Mouse (Mus musculus) thymus, adult 2 months (tissue): ENCODE results near the gene Etv6.

Source experiments
- CTCF ChIP-seq: fragments of 200-500 bp; IDR thresholded peaks from 2 replicates; pipeline ENCODE4 v1.5.1; 2012; ENCODE audit warnings: mild to moderate bottlenecking, control low read depth, low read length, moderate library complexity, borderline replicate concordance; ENCODE audit not compliant: control insufficient read depth, poor library complexity, insufficient read depth; ENCODE audit errors: extremely low read depth
- POLR2A ChIP-seq: fragments of 200-500 bp; IDR thresholded peaks from 2 replicates; pipeline ENCODE4 v1.6.1; 2012; ENCODE audit warnings: mild to moderate bottlenecking, low read length, control low read depth, moderate library complexity; ENCODE audit not compliant: control insufficient read depth, poor library complexity, insufficient read depth; ENCODE audit errors: extremely low read depth

DNA sequence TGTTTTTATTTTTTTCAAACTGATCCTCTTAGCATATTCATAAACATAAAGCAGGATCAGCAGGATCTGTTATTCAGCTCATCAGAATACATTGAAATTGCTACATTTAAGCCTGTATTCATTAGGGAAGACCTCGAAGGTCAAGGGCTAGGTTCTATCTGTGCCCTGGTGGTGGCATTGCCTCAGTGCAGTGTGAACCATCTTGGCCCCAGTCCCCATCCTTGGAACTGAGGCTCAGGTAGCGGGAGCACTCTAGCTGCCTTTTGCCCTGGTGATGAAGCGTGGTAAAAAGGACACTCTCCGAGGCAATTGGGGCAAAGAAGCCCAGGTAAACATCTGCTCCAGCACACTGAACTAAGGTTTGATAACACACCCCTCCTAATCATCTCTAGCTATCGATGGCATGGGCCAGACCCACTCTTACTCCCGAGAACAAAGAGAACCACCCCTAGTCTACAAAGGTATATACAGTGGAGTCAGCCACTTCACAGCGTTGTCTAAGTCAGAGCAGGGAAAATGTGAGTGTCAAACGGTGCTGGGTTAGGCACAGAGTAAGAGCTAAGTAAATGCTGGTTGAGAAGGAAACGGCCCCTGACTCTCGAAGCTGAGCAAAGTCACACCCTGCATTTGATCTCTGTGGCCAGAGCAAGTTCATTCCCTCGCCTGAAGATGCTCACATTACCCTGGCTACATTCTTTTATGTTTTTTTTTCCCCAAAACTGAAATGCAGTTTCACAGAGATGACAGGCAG lies 148.3 kb downstream of the Etv6 start:
- TF ChIP-seq POLR2A = no peak
- no peak for TF ChIP-seq CTCF
